ENCODE assay signal across 11 mouse cellular contexts in genomic region chr15:96568271-96568982, GRCm38 (mm10).
DNase-seq lines count a peak whose midpoint lies in the region; ATAC-seq and TF ChIP-seq lines count a peak whose summit lies in the region.
"Had no signal": no experiment of that assay in that cellular context is flagged by ENCODE, and none has a peak within 500 bp of the region (broad histone marks: within the 10 kb centered on the region; RNA-seq: fewer than 3 reads in every experiment).

No protein-coding gene starts in this region.

- H3K27me3 ChIP-seq in heart, embryonic 15.5 days, result no peaks in the 10 kb centered on the region
- H3K27me3 ChIP-seq in stomach, embryonic 15.5 days (replicated peaks), result no peaks in the 10 kb centered on the region
- no peaks in the 10 kb centered on the region for H3K27me3 ChIP-seq in cerebellum, adult 2 months (ENCODE audit: control insufficient read depth, insufficient read depth, low read length)

- H3K4me2 ChIP-seq in heart, embryonic 15.5 days, result no peak overlapping the region
- no peak overlapping the region for H3K4me2 ChIP-seq in stomach, embryonic 15.5 days

- 0 out of 2 replicates have a peak, but pooled peaks have one; percentile 45 for ATAC-seq in heart, embryonic 15.5 days (replicated peaks; ENCODE audit: insufficient number of reproducible peaks, insufficient read depth, low FRiP score, low read depth)
- peak; percentile 55; the same call in 1 of the 2 replicates for ATAC-seq in stomach, embryonic 15.5 days (ENCODE audit: insufficient read depth, low FRiP score, low read depth)
- ATAC-seq in cerebellum, adult (ENCODE audit: insufficient number of reproducible peaks, low FRiP score, low TSS enrichment), result no peak
- no peak for ATAC-seq in megakaryocyte progenitor cell, adult 5-6 weeks (replicated peaks; ENCODE audit: poor library complexity)

- 50% methylated on average over 13 of the region's 13 CpGs for WGBS in heart, embryonic 15.5 days
- WGBS in stomach, embryonic 15.5 days, result 50% methylated on average over 13 of the region's 13 CpGs
- 65% methylated on average over 13 of the region's 13 CpGs for WGBS in cerebellum, adult 2 months

- no peak overlapping the region for H3K4me3 ChIP-seq in heart, embryonic 15.5 days
- no peak overlapping the region for H3K4me3 ChIP-seq in stomach, embryonic 15.5 days (replicated peaks)
- no peak overlapping the region for H3K4me3 ChIP-seq in cerebellum, adult 2 months (replicated peaks; ENCODE audit: insufficient read depth, low read depth, low read length)
- H3K4me3 ChIP-seq: erythroblast, embryonic 14.5 days had no signal

- H3K9me3 ChIP-seq in heart, embryonic 15.5 days (replicated peaks), result no peaks in the 10 kb centered on the region
- H3K9me3 ChIP-seq in stomach, embryonic 15.5 days, result no peaks in the 10 kb centered on the region

- no peak for TF ChIP-seq POLR2A in cerebellum, adult 2 months (IDR thresholded peaks at IDR 0.05; ENCODE audit: borderline replicate concordance, insufficient read depth, low read length)

- no peak for TF ChIP-seq CTCF in cerebellum, adult 2 months (IDR thresholded peaks at IDR 0.05; ENCODE audit: borderline replicate concordance, insufficient read depth, low read depth, low read length)

- peak overlapping the region; percentile 49 for H3K27ac ChIP-seq in heart, embryonic 15.5 days
- peak overlapping the region; percentile 52 for H3K27ac ChIP-seq in stomach, embryonic 15.5 days
- H3K27ac ChIP-seq in cerebellum, adult 2 months (ENCODE audit: insufficient read depth, low read length), result no peak overlapping the region
- H3K27ac ChIP-seq: macrophage had no signal

- no peak overlapping the region for H3K9ac ChIP-seq in heart, embryonic 15.5 days
- H3K9ac ChIP-seq in stomach, embryonic 15.5 days, result no peak overlapping the region

- DNase-seq in ovary, postnatal 36 days (ENCODE audit: low spot score), result peak; percentile 33
- DNase-seq in ovary, postnatal 14 days (ENCODE audit: low spot score), result no peak
- DNase-seq in kidney, postnatal 25 days, result peak; percentile 70 to 78
- DNase-seq in cerebellum, adult 2 months, result no peak
- DNase-seq: thymus, postnatal 25 days had no signal

- H3K36me3 ChIP-seq in heart, embryonic 15.5 days, result no peaks in the 10 kb centered on the region
- H3K36me3 ChIP-seq in stomach, embryonic 15.5 days, result no peaks in the 10 kb centered on the region

- H3K4me1 ChIP-seq in heart, embryonic 15.5 days (replicated peaks), result peaks cover 19% of the 10 kb centered on the region
- peaks cover 10% of the 10 kb centered on the region for H3K4me1 ChIP-seq in stomach, embryonic 15.5 days
- H3K4me1 ChIP-seq in cerebellum, adult 2 months (ENCODE audit: control insufficient read depth, insufficient read depth, low read length), result no peaks in the 10 kb centered on the region

Comparison
In these comparisons a context has a peak if more than half of its experiments do, and no peak if none do; other contexts are left out.
1. DNase-seq: peak in ovary, postnatal 36 days (single experiment) and kidney, postnatal 25 days (2 of 2); none in ovary, postnatal 14 days (single experiment) and cerebellum, adult 2 months (0 of 2).
2. ATAC-seq: peak in heart, embryonic 15.5 days (single experiment) and stomach, embryonic 15.5 days (single experiment); none in cerebellum, adult (single experiment) and megakaryocyte progenitor cell, adult 5-6 weeks (single experiment).